Mouse (Mus musculus) myocyte (in vitro differentiated cells): ENCODE measurements around the gene C87436.

Experiments used
- CEBPB ChIP-seq: IDR thresholded peaks from 2 replicates; pipeline ENCODE4 v1.6.1; 2011; ENCODE audit warnings: mild to moderate bottlenecking, moderate library complexity; ENCODE audit not compliant: poor library complexity, insufficient read depth, severe bottlenecking
- E2F4 ChIP-seq: IDR thresholded peaks from one replicate; pipeline ENCODE4 v1.6.1; 2011; ENCODE audit warnings: mild to moderate bottlenecking, control low read depth, moderate library complexity; ENCODE audit not compliant: insufficient read depth
- MYOD1 ChIP-seq, 3 experiments: IDR thresholded peaks; one replicate each; pipeline ENCODE4 v1.6.1; 2011; ENCODE audit warnings: control low read depth in 2 of 3, low read depth in 2 of 3, mild to moderate bottlenecking in 2 of 3, moderate library complexity in 1 of 3; ENCODE audit not compliant: insufficient read length in 2 of 3, control insufficient read depth in 1 of 3
- MYOG ChIP-seq, 3 experiments: IDR thresholded peaks; one replicate each; pipeline ENCODE4 v1.6.1; 2011; ENCODE audit warnings: control low read depth in 2 of 3, low read depth in 2 of 3, mild to moderate bottlenecking in 2 of 3; ENCODE audit not compliant: insufficient read length in 2 of 3, control insufficient read depth in 1 of 3, insufficient read depth in 1 of 3
- POLR2A ChIP-seq: IDR thresholded peaks from one replicate; pipeline ENCODE4 v1.6.1; 2011; ENCODE audit warnings: low read depth, mild to moderate bottlenecking, control low read depth, moderate library complexity; ENCODE audit not compliant: insufficient read length
- USF1 ChIP-seq: IDR thresholded peaks from one replicate; pipeline ENCODE4 v1.6.1; 2011; ENCODE audit warnings: low read depth, mild to moderate bottlenecking, control low read depth, moderate library complexity

DNA sequence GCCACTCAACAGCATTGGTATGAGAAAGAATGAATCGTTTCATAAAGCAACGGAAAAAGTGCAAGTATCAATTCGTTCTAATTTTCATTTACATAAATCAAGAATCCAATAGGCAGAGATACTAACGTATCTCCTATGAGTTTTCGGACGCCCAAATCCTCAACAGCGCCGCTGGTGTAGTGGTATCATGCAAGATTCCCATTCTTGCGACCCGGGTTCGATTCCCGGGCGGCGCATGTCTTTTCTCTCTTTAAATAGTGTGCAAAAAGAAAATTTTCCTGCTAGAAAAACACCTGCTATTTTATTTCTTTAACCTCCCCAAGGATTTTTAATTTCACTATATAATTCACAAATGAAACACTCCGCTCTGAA is 34.5 kb upstream of the C87436 start:
- TF ChIP-seq CEBPB (peak; percentile 21; the same call in 1 of the 2 replicates), USF1 (no peak), POLR2A (no peak), E2F4 (no peak), MYOG (IDR thresholded peaks at IDR 0.05; ENCODE audit: control insufficient read depth in 1 of 3, insufficient read depth in 1 of 3, insufficient read length in 2 of 3, low read depth in 2 of 3) (no peak), MYOD1 (IDR thresholded peaks at IDR 0.05; ENCODE audit: control insufficient read depth in 1 of 3, insufficient read length in 2 of 3, low read depth in 2 of 3) (no peak)
